Mouse (Mus musculus) kidney, adult 10 weeks (tissue): Measurements from ENCODE around the gene Zbtb24. TPM values are rescaled to one million over a fixed set of nuclear protein-coding genes. Genes with fewer than 3 reads are reported as not detected.

Experiments used
- polyA plus RNA-seq: library from polyadenylated mRNA; stranded (reverse); fragments of 350-450 nt; fragmentation: Illumina TruSeq; extraction: RNeasy Lipid Tissue Mini Kit (QIAGEN cat#74804); gene quantifications from one replicate; pipeline ENCODE4 v1.2.3, GENCODE M21; 2014; ENCODE audit warnings: low read depth, low replicate concordance

Zbtb24 gene
- polyA plus RNA-seq = 9.4 TPM

DNA sequence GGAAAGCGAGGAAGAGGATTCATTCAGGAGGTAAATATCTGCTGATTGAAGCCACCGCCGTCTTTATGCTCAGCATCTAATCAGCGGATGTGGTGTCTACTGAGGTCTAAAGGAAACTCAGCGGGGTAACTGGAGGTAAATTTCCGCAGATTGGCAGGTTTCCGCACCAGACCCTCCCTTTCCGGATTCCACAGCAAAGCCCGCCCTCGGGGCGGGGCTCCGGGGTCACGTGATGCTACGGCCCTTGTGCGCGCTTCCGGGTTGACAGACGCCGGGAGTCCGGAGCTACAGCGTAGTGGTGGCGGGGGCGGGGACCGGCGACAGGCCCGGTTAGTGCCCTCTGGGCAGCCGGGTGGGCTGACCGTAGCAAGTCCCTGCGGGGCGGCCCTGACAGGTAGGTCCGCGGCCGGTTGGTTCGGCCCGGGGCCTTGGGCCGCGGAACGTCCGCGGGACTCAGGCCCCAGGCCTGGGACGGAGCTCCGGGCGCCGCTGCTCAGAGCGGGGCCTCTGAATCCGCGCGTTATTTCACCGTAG lies at the start of gene Zbtb24:
Gene Zbtb24 (plus strand): TSS at position 247 of the 534 bp plus-strand sequence.

DNA sequence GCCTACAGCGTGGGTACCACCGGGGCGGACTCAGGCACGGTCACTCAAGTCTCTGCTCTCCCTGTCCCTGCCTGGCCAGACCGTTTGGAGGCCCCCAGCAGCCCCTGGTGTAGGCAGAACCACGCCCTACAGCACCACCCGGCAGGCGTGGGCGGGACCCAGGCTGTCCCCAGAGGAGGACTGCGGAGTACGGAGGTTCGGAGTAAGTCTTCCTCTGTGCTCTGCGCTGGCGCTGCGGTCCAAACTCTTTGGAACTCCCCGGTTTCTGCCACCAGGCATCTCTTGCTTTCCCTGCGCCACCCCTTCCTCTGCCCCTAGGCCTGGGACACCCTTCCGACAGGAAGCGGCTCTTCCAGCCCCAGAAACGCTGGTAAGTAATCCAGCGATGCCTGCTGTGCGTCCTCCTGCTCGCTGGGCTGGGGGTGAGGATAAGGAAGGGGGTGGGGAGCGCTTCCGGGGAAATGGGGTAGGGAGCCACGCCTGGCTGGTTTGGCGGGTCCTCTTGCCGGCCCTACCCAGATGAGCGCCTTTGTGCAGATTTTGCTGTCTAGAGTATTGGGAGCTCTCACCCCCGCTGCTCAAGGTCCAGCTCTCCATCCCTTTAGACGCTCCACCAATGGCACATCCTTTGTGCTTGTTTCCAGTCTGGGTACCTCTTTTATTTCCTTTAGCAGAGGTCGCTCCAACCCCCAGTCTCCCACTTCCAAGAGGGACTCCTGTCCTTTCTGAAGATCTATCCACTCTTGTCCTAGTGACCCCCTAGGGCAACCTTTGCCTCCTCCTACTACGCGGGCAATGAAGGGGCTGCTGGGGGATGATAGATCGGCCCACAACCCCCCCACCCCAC lies 26.2 kb downstream of the Zbtb24 start, which contains the start of gene Mical1:
Gene Mical1 (plus strand): TSS at position 144 of the 847 bp plus-strand sequence.

DNA sequence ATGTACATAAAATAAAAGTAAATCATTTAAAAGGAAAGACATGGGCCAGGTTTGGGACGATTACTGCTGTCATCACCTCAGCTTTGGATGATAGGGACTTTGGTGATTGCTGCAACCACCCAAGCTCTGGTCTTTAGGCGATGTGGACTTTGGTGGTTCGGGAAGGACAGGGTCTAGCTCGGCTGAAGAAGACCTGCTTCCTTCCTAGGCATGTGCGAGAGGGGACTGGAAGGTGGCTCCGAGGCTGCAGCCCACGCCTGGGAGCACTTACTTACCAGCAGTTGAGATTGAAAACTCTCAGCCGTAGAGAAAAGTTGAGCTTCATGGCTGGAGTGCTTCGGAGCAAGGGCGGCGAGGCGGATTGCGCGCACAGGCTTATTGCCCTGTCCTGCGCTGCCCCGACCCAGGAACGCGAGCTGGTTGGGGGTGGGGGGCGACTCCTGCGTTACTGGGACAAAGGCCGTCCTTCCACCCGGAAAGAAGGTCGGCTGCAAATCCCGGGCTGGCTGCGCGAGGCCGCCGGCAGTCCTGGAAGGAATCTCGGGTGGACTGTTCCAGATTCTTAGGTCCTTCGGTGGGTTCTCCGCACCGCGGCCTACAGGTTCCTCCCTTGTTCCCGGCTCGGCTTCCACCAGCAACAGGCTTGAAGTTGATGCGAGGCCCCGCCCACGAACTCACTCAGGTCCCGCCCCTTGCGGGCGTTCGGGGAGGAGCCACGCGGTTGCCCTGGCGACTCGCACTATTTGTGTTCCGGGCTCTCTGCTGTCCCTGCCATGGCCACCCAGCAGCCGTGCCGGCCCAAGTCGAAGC lies 39.7 kb downstream of the Zbtb24 start, which contains the start of the genes Smpd2 and Ppil6:
Gene Smpd2 (minus strand): TSS at position 662 of the 810 bp plus-strand sequence.
Gene Ppil6 (plus strand): TSS at position 732 of the 810 bp plus-strand sequence.

Other genes with a start within 250 kb of the Zbtb24 start
- 22.6 TPM for gene Fig4, start 147.1 kb upstream of the Zbtb24 start, polyA plus RNA-seq
- gene Ak9, start 146.4 kb upstream of the Zbtb24 start, polyA plus RNA-seq = 0.24 TPM
- 0.49 TPM for gene Mical1, start 25.9 kb downstream of the Zbtb24 start, polyA plus RNA-seq
- gene Smpd2, start 40.0 kb downstream of the Zbtb24 start, polyA plus RNA-seq = 5.9 TPM
- gene Ppil6, start 40.1 kb downstream of the Zbtb24 start, polyA plus RNA-seq = 18.2 TPM
- 1,145 TPM for gene Cd164, start 69.0 kb downstream of the Zbtb24 start, polyA plus RNA-seq